Mouse (Mus musculus) testis, postnatal 14 days (tissue): ENCODE data around the gene Cadps2.

Experiments used
- DNase-seq: peaks from one replicate; pipeline ENCODE4 v3.0.0; 2021; ENCODE audit warnings: low spot score

Cadps2 gene

GRCm38 (mm10) chr6:23567651-23568050, 271.6 kb downstream of the Cadps2 start:
- DNase-seq: no peak

GRCm38 (mm10) chr6:23549874-23550273, 289.3 kb downstream of the Cadps2 start:
- DNase-seq: no peak

GRCm38 (mm10) chr6:23523710-23524109, 315.5 kb downstream of the Cadps2 start:
- no peak for DNase-seq

GRCm38 (mm10) chr6:23522556-23522955, 316.7 kb downstream of the Cadps2 start:
- DNase-seq: no peak

GRCm38 (mm10) chr6:23498611-23499010, 340.6 kb downstream of the Cadps2 start:
- no peak for DNase-seq

- no peak for DNase-seq
Measured at GRCm38 (mm10) chr6:23491804-23492203, 347.4 kb downstream of the Cadps2 start.

- no peak for DNase-seq
Measured at GRCm38 (mm10) chr6:23490431-23490830, 348.8 kb downstream of the Cadps2 start.

GRCm38 (mm10) chr6:23489046-23489445, 350.2 kb downstream of the Cadps2 start:
- DNase-seq: no peak

- no peak for DNase-seq
Measured at GRCm38 (mm10) chr6:23472686-23473085, 366.5 kb downstream of the Cadps2 start.

GRCm38 (mm10) chr6:23471830-23472229, 367.4 kb downstream of the Cadps2 start:
- no peak for DNase-seq

- no peak for DNase-seq
Measured at GRCm38 (mm10) chr6:23467885-23468284, 371.3 kb downstream of the Cadps2 start.

- DNase-seq: no peak
Measured at GRCm38 (mm10) chr6:23462600-23463280, 376.5 kb downstream of the Cadps2 start.

GRCm38 (mm10) chr6:23457748-23458147, 381.5 kb downstream of the Cadps2 start:
- peak; percentile 13 for DNase-seq

- no peak for DNase-seq
Measured at GRCm38 (mm10) chr6:23453907-23454306, 385.3 kb downstream of the Cadps2 start.

GRCm38 (mm10) chr6:23439897-23440296, 399.3 kb downstream of the Cadps2 start:
- no peak for DNase-seq

- no peak for DNase-seq
Measured at GRCm38 (mm10) chr6:23410256-23411049, 428.8 kb downstream of the Cadps2 start.

GRCm38 (mm10) chr6:23394131-23394530, 445.1 kb downstream of the Cadps2 start:
- no peak for DNase-seq

GRCm38 (mm10) chr6:23392711-23393110, 446.5 kb downstream of the Cadps2 start:
- DNase-seq: no peak

- no peak for DNase-seq
Measured at GRCm38 (mm10) chr6:23386711-23387110, 452.5 kb downstream of the Cadps2 start.

GRCm38 (mm10) chr6:23383004-23383347, 456.2 kb downstream of the Cadps2 start:
- DNase-seq: no peak

GRCm38 (mm10) chr6:23382283-23383003, 456.8 kb downstream of the Cadps2 start:
- no peak for DNase-seq

- DNase-seq: no peak
Measured at GRCm38 (mm10) chr6:23376327-23376726, 462.9 kb downstream of the Cadps2 start.
